Mouse (Mus musculus) bone marrow, adult 2 months (tissue): ENCODE measurements around the gene Rps28.

Experiments
- CTCF ChIP-seq: fragments of 200-500 bp; IDR thresholded peaks from 2 replicates; pipeline ENCODE4 v1.5.1; 2011; ENCODE audit warnings: low read length, control low read depth; ENCODE audit not compliant: control insufficient read depth, insufficient read depth
- POLR2A ChIP-seq: fragments of 200-500 bp; IDR thresholded peaks from 2 replicates; pipeline ENCODE4 v1.6.1; 2011; ENCODE audit warnings: low read depth, mild to moderate bottlenecking, control low read depth, low read length, borderline replicate concordance; ENCODE audit not compliant: control insufficient read depth

DNA sequence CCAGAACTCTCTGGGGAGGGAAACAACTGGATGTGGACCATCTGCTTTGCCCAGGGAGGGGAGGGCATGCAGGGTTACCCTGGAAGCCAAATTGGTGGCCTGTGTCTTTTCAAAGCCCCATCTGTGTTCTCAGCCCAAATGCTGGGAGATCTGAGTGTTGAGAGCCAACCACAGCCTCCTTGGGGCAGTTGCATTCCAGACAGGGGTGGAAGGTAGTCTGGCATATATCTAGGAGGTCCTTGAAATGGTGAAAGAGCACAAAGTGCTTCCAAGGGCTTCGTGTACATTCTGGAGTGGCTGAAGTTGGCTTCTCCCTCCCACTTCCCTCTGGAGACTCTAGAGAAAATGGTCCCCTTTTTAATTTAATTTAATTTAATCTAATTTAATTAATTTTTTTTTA is 19.6 kb downstream of the Rps28 start:
- no peak for TF ChIP-seq POLR2A
- no peak for TF ChIP-seq CTCF
